8 mouse cellular contexts compared by ENCODE assay signal in genomic region chr13:74260231-74260992, GRCm38 (mm10). TPM values are rescaled to one million over a fixed set of nuclear protein-coding genes. Genes with fewer than 3 reads are reported as not detected.
A peak's percentile ranks its signal among the peaks of the same experiment; 100 is the strongest.
DNase-seq lines count a peak whose midpoint lies in the region; ATAC-seq and TF ChIP-seq lines count a peak whose summit lies in the region.

No protein-coding gene starts in this region.

- TF ChIP-seq POLR2A in thymus, adult 2 months (IDR thresholded peaks at IDR 0.05; ENCODE audit: control insufficient read depth, extremely low read depth, insufficient read depth, low read length, poor library complexity), result no peak

- peak; percentile 80; the same call in 1 of the 2 replicates for ATAC-seq in embryonic facial prominence, embryonic 13.5 days (ENCODE audit: insufficient number of reproducible peaks, insufficient read depth, low FRiP score, low TSS enrichment, low read depth)

- H3K36me3 ChIP-seq in thymus, adult 2 months (ENCODE audit: control insufficient read depth, insufficient read depth, low read length), result no peaks in the 10 kb centered on the region
- H3K36me3 ChIP-seq in embryonic facial prominence, embryonic 13.5 days, result no peaks in the 10 kb centered on the region

- H3K4me3 ChIP-seq in thymus, adult 2 months (ENCODE audit: control insufficient read depth, insufficient read depth, low read length), result peak overlapping the region; percentile 26; the same call in 1 of the 2 replicates
- peak overlapping the region; percentile 55 for H3K4me3 ChIP-seq in embryonic facial prominence, embryonic 13.5 days
- peak overlapping the region; percentile 61 for H3K4me3 ChIP-seq in layer of hippocampus, adult 2 months

- H3K4me2 ChIP-seq in embryonic facial prominence, embryonic 13.5 days, result peak overlapping the region; percentile 88

- peak overlapping the region; percentile 82 for H3K9ac ChIP-seq in embryonic facial prominence, embryonic 13.5 days

- peaks cover 4% of the 10 kb centered on the region; the same call in 1 of the 2 replicates for H3K4me1 ChIP-seq in thymus, adult 2 months (replicated peaks; ENCODE audit: control insufficient read depth, insufficient read depth, low read length)
- peaks cover 8% of the 10 kb centered on the region for H3K4me1 ChIP-seq in embryonic facial prominence, embryonic 13.5 days

- 6% methylated on average over 10 of the region's 10 CpGs for WGBS in thymus, adult 2 months
- 5% methylated on average over 10 of the region's 10 CpGs for WGBS in embryonic facial prominence, embryonic 13.5 days

- H3K27ac ChIP-seq in thymus, adult 2 months (ENCODE audit: control insufficient read depth, insufficient read depth, low read length), result no peak overlapping the region; the same call in 1 of the 2 replicates
- no peak overlapping the region for H3K27ac ChIP-seq in embryonic facial prominence, embryonic 13.5 days
- peak overlapping the region; percentile 54 for H3K27ac ChIP-seq in layer of hippocampus, adult 2 months

- DNase-seq in thymus, adult 2 months, result peak; percentile 30
- DNase-seq in thymus, adult 18-20 months, result no peak
- DNase-seq in heart, postnatal 4 days, result peak; percentile 67
- DNase-seq in layer of hippocampus, adult 2 months (ENCODE audit: low spot score in 2 of 2), result peak; percentile 49 to 50
- peak; percentile 44 for DNase-seq in lung, postnatal 14 days
- peak; percentile 32 for DNase-seq in ovary, postnatal 14 days (ENCODE audit: low spot score)
- peak; percentile 26 to 30 for DNase-seq in urinary bladder, postnatal 36 days (ENCODE audit: low spot score in 2 of 2)

- H3K9me3 ChIP-seq in embryonic facial prominence, embryonic 13.5 days, result no peaks in the 10 kb centered on the region

- no peaks in the 10 kb centered on the region; the same call in 1 of the 2 replicates for H3K27me3 ChIP-seq in thymus, adult 2 months (ENCODE audit: control insufficient read depth, insufficient read depth, low read length)
- no peaks in the 10 kb centered on the region for H3K27me3 ChIP-seq in embryonic facial prominence, embryonic 13.5 days

- no peak for TF ChIP-seq CTCF in thymus, adult 2 months (IDR thresholded peaks at IDR 0.05; ENCODE audit: borderline replicate concordance, control insufficient read depth, extremely low read depth, insufficient read depth, low read length, poor library complexity)
- peak; percentile 74 for TF ChIP-seq CTCF in layer of hippocampus, adult 2 months (conservative IDR thresholded peaks at IDR 0.05)

RNA-seq across cellular contexts. Expression of gene Ahrr, which starts 31.7 kb away (rescaled TPM):
- 0.51 and 1.2 TPM in 2 replicates for polyA plus RNA-seq in thymus, adult 2 months (2012; rRNA removed)
- 1.9 and 2.1 TPM in 2 replicates for polyA plus RNA-seq in embryonic facial prominence, embryonic 13.5 days (2015; fragmentation: Nextera tagmentation; extraction: Ambion mirVana)
- 1 to 10 TPM; 1.6 to 1.8 TPM for total RNA-seq in heart, postnatal 4 days (2021)
- total RNA-seq in layer of hippocampus, adult 2 months (2021), result under 1 TPM; 0.74 to 0.77 TPM

RNA-seq across cellular contexts. Expression of gene Exoc3, which starts 51.9 kb away (rescaled TPM):
- 36.1 and 45.6 TPM in 2 replicates for polyA plus RNA-seq in thymus, adult 2 months (2012; rRNA removed)
- 76.9 and 91.6 TPM in 2 replicates for polyA plus RNA-seq in embryonic facial prominence, embryonic 13.5 days (2015; fragmentation: Nextera tagmentation; extraction: Ambion mirVana)
- 10 to 100 TPM; 55.6 to 57.1 TPM for total RNA-seq in heart, postnatal 4 days (2021)
- total RNA-seq in layer of hippocampus, adult 2 months (2021), result 10 to 100 TPM; 64.0 to 67.1 TPM

RNA-seq across cellular contexts. Expression of gene Pdcd6, which starts 57.0 kb away (rescaled TPM):
- polyA plus RNA-seq in thymus, adult 2 months (2012; rRNA removed), result 92.8 and 109 TPM in 2 replicates
- polyA plus RNA-seq in embryonic facial prominence, embryonic 13.5 days (2015; fragmentation: Nextera tagmentation; extraction: Ambion mirVana), result 150 and 159 TPM in 2 replicates
- 10 to 100 TPM; 52.0 to 52.3 TPM for total RNA-seq in heart, postnatal 4 days (2021)
- 10 to 100 TPM; 70.8 to 77.4 TPM for total RNA-seq in layer of hippocampus, adult 2 months (2021)

Comparison
In these comparisons a context has a peak if more than half of its experiments do, and no peak if none do; other contexts are left out.
1. DNase-seq: peak in thymus, adult 2 months (single experiment), heart, postnatal 4 days (single experiment), layer of hippocampus, adult 2 months (2 of 2), lung, postnatal 14 days (single experiment), ovary, postnatal 14 days (single experiment) and urinary bladder, postnatal 36 days (2 of 2); none in thymus, adult 18-20 months (0 of 2).
2. Peak in every context shown above with its lines, with median percentiles within 50 percentile points of each other: H3K4me3 ChIP-seq.